In genomic region chr3:135505369-135505909, GRCm38 (mm10) we compare ENCODE assay signal across 9 mouse cellular contexts. TPM values are rescaled to one million over a fixed set of nuclear protein-coding genes. Genes with fewer than 3 reads are reported as not detected.
DNase-seq lines count a peak whose midpoint lies in the region; ATAC-seq and TF ChIP-seq lines count a peak whose summit lies in the region.
"Had no signal": no experiment of that assay in that cellular context is flagged by ENCODE, and none has a peak within 500 bp of the region (broad histone marks: within the 10 kb centered on the region; RNA-seq: fewer than 3 reads in every experiment).

No protein-coding gene starts in this region.

- no peak overlapping the region for H3K27ac ChIP-seq in neural tube, embryonic 15.5 days (replicated peaks)
- no peak overlapping the region for H3K27ac ChIP-seq in liver, embryonic 12.5 days
- H3K27ac ChIP-seq in small intestine, adult 2 months (ENCODE audit: insufficient read depth, low read depth, low read length): no peak overlapping the region
- no peak overlapping the region for H3K27ac ChIP-seq in midbrain, embryonic 13.5 days
- H3K27ac ChIP-seq: neural tube, embryonic 12.5 days had no signal

- H3K4me2 ChIP-seq in neural tube, embryonic 15.5 days: no peak overlapping the region
- no peak overlapping the region for H3K4me2 ChIP-seq in liver, embryonic 12.5 days
- no peak overlapping the region for H3K4me2 ChIP-seq in midbrain, embryonic 13.5 days (replicated peaks)
- H3K4me2 ChIP-seq: neural tube, embryonic 12.5 days had no signal

- H3K4me3 ChIP-seq in neural tube, embryonic 15.5 days (replicated peaks): no peak overlapping the region
- H3K4me3 ChIP-seq in liver, embryonic 12.5 days: no peak overlapping the region
- H3K4me3 ChIP-seq in small intestine, adult 2 months (ENCODE audit: low read depth, low read length): no peak overlapping the region
- no peak overlapping the region for H3K4me3 ChIP-seq in midbrain, embryonic 13.5 days (replicated peaks)
- H3K4me3 ChIP-seq: neural tube, embryonic 12.5 days had no signal

- no peaks in the 10 kb centered on the region for H3K27me3 ChIP-seq in neural tube, embryonic 15.5 days (replicated peaks)
- no peaks in the 10 kb centered on the region for H3K27me3 ChIP-seq in liver, embryonic 12.5 days (replicated peaks)
- H3K27me3 ChIP-seq in small intestine, adult 2 months (ENCODE audit: control insufficient read depth, insufficient read depth, low read length): no peaks in the 10 kb centered on the region
- H3K27me3 ChIP-seq in midbrain, embryonic 13.5 days: no peaks in the 10 kb centered on the region
- H3K27me3 ChIP-seq: neural tube, embryonic 12.5 days had no signal

- TF ChIP-seq CTCF in small intestine, adult 2 months (IDR thresholded peaks at IDR 0.05; ENCODE audit: extremely low read depth, insufficient read length, insufficient replicate concordance, low read depth, low read length): peak; percentile 93; the same call in 1 of the 2 replicates

- 59% methylated on average over 10 of the region's 10 CpGs for WGBS in neural tube, embryonic 15.5 days
- 47% methylated on average over 10 of the region's 10 CpGs for WGBS in liver, embryonic 12.5 days (ENCODE audit: insufficient replicate concordance)
- 52% methylated on average over 10 of the region's 10 CpGs for WGBS in small intestine, adult 2 months
- 65% methylated on average over 10 of the region's 10 CpGs for WGBS in midbrain, embryonic 13.5 days

- no peaks in the 10 kb centered on the region for H3K36me3 ChIP-seq in neural tube, embryonic 15.5 days
- H3K36me3 ChIP-seq in liver, embryonic 12.5 days: no peaks in the 10 kb centered on the region
- no peaks in the 10 kb centered on the region for H3K36me3 ChIP-seq in small intestine, adult 2 months (ENCODE audit: control insufficient read depth, insufficient read depth, low read length)
- H3K36me3 ChIP-seq in midbrain, embryonic 13.5 days: no peaks in the 10 kb centered on the region
- H3K36me3 ChIP-seq: neural tube, embryonic 12.5 days had no signal

- H3K9ac ChIP-seq in neural tube, embryonic 15.5 days (replicated peaks): no peak overlapping the region
- no peak overlapping the region for H3K9ac ChIP-seq in liver, embryonic 12.5 days
- H3K9ac ChIP-seq in midbrain, embryonic 13.5 days (replicated peaks): no peak overlapping the region
- H3K9ac ChIP-seq: neural tube, embryonic 12.5 days had no signal

- H3K9me3 ChIP-seq in neural tube, embryonic 15.5 days (replicated peaks): no peaks in the 10 kb centered on the region
- H3K9me3 ChIP-seq in liver, embryonic 12.5 days (replicated peaks): no peaks in the 10 kb centered on the region
- no peaks in the 10 kb centered on the region for H3K9me3 ChIP-seq in midbrain, embryonic 13.5 days
- H3K9me3 ChIP-seq: neural tube, embryonic 12.5 days had no signal

- H3K4me1 ChIP-seq in neural tube, embryonic 15.5 days: no peaks in the 10 kb centered on the region
- no peaks in the 10 kb centered on the region for H3K4me1 ChIP-seq in liver, embryonic 12.5 days
- H3K4me1 ChIP-seq in small intestine, adult 2 months (ENCODE audit: control insufficient read depth, insufficient read depth, insufficient read length, low read length): peaks cover 3% of the 10 kb centered on the region; the same call in 1 of the 2 replicates
- H3K4me1 ChIP-seq in midbrain, embryonic 13.5 days (replicated peaks): no peaks in the 10 kb centered on the region
- H3K4me1 ChIP-seq: neural tube, embryonic 12.5 days had no signal

- TF ChIP-seq POLR2A in small intestine, adult 2 months (IDR thresholded peaks at IDR 0.05; ENCODE audit: low read depth, low read length): no peak

- peak; percentile 38 for DNase-seq in neural tube, embryonic 10.5 days (ENCODE audit: extremely low spot score, low spot score)
- DNase-seq in T-cell, adult 2 months (ENCODE audit: low spot score): peak; percentile 61
- DNase-seq in cerebellum, postnatal 10 days: peak; percentile 52 to 58
- DNase-seq in induced T-regulatory cell, adult 2 months (ENCODE audit: low read depth): peak; percentile 84

- no peak for ATAC-seq in neural tube, embryonic 15.5 days (ENCODE audit: low FRiP score)
- ATAC-seq in liver, embryonic 12.5 days: 0 out of 2 replicates have a peak, but pooled peaks have one; percentile 33
- no peak for ATAC-seq in midbrain, embryonic 13.5 days

RNA-seq across cellular contexts. Expression of gene Manba, which starts 20.0 kb away (rescaled TPM):
- 7.4 and 8.8 TPM in 2 replicates for polyA plus RNA-seq in neural tube, embryonic 15.5 days (2015; fragmentation: Nextera tagmentation; extraction: Ambion mirVana)
- polyA plus RNA-seq in liver, embryonic 12.5 days (2016; fragmentation: Nextera tagmentation; extraction: Ambion mirVana): 6.8 and 7.3 TPM in 2 replicates
- polyA plus RNA-seq in small intestine, adult 2 months (2012; rRNA removed): 2.0 and 2.6 TPM in 2 replicates
- 4.6 and 5.0 TPM in 2 replicates for polyA plus RNA-seq in midbrain, embryonic 13.5 days (2015; fragmentation: Nextera tagmentation; extraction: Ambion mirVana)
